Mouse (Mus musculus): ENCODE results near the gene Cilp. TPM values are rescaled to one million over a fixed set of nuclear protein-coding genes. Genes with fewer than 3 reads are reported as not detected.
"Not testable (repeated sequence)": the region's sequence is repeated elsewhere in the genome, so short reads cannot be mapped to it uniquely, and the experiment has no call there.

Cilp gene
- polyA plus RNA-seq, 1 experiment from 2014 or later, result 0.54 TPM

- no peak for ATAC-seq (ENCODE audit: insufficient number of reproducible peaks, insufficient read depth, low FRiP score, low TSS enrichment, low read depth)
- 84% methylated on average over 4 of the region's 4 CpGs for WGBS
Observed at GRCm38 (mm10) chr9:65273873-65274272, 8.9 kb downstream of the Cilp start.

GRCm38 (mm10) chr9:65274851-65275250 is 9.9 kb downstream of the Cilp start:
- not testable (repeated sequence) for H3K9me3 ChIP-seq; H3K27me3 ChIP-seq; H3K4me3 ChIP-seq (replicated peaks); H3K36me3 ChIP-seq; ATAC-seq (ENCODE audit: insufficient number of reproducible peaks, insufficient read depth, low FRiP score, low TSS enrichment, low read depth); H3K9ac ChIP-seq (replicated peaks); H3K27ac ChIP-seq; H3K4me2 ChIP-seq; H3K4me1 ChIP-seq (replicated peaks)
- 81% methylated on average over 3 of the region's 3 CpGs for WGBS

More at GRCm38 (mm10) chr9:65273873-65274272, 8.9 kb downstream of the Cilp start:
- Histone ChIP-seq H3K4me2 (no peak overlapping the region), H3K27ac (no peak overlapping the region), H3K4me1 (replicated peaks) (no peaks in the 10 kb centered on the region), H3K27me3 (no peaks in the 10 kb centered on the region), H3K4me3 (replicated peaks) (no peak overlapping the region), H3K36me3 (no peaks in the 10 kb centered on the region), H3K9me3 (no peaks in the 10 kb centered on the region), H3K9ac (replicated peaks) (no peak overlapping the region)

GRCm38 (mm10) chr9:65275810-65276530 is 11.0 kb downstream of the Cilp start:
- Histone ChIP-seq H3K9me3 (no peaks in the 10 kb centered on the region), H3K4me1 (replicated peaks) (no peaks in the 10 kb centered on the region)
- 81% methylated on average over 4 of the region's 4 CpGs for WGBS

GRCm38 (mm10) chr9:65281536-65282151 is 16.7 kb downstream of the Cilp start:
- H3K27me3 ChIP-seq, result no peaks in the 10 kb centered on the region
- no peaks in the 10 kb centered on the region for H3K4me1 ChIP-seq (replicated peaks)
- WGBS, result 78% methylated on average over 5 of the region's 5 CpGs
- no peak overlapping the region for H3K4me2 ChIP-seq
- H3K9me3 ChIP-seq, result no peaks in the 10 kb centered on the region
- no peak overlapping the region for H3K9ac ChIP-seq (replicated peaks)
- no peak for ATAC-seq (ENCODE audit: insufficient number of reproducible peaks, insufficient read depth, low FRiP score, low TSS enrichment, low read depth)
- H3K27ac ChIP-seq, result no peak overlapping the region
- no peak overlapping the region for H3K4me3 ChIP-seq (replicated peaks)
- H3K36me3 ChIP-seq, result no peaks in the 10 kb centered on the region

More at GRCm38 (mm10) chr9:65275810-65276530, 11.0 kb downstream of the Cilp start:
- H3K4me2 ChIP-seq, result no peak overlapping the region
- no peak overlapping the region for H3K9ac ChIP-seq (replicated peaks)
- H3K4me3 ChIP-seq (replicated peaks), result no peak overlapping the region
- no peak for ATAC-seq (ENCODE audit: insufficient number of reproducible peaks, insufficient read depth, low FRiP score, low TSS enrichment, low read depth)
- H3K27me3 ChIP-seq, result no peaks in the 10 kb centered on the region
- no peak overlapping the region for H3K27ac ChIP-seq
- H3K36me3 ChIP-seq, result no peaks in the 10 kb centered on the region

- ATAC-seq (ENCODE audit: insufficient number of reproducible peaks, insufficient read depth, low FRiP score, low TSS enrichment, low read depth), result no peak
- Histone ChIP-seq H3K27me3 (no peaks in the 10 kb centered on the region), H3K9me3 (no peaks in the 10 kb centered on the region), H3K4me3 (replicated peaks) (no peak overlapping the region), H3K36me3 (no peaks in the 10 kb centered on the region), H3K4me1 (replicated peaks) (no peaks in the 10 kb centered on the region), H3K27ac (no peak overlapping the region), H3K9ac (replicated peaks) (no peak overlapping the region), H3K4me2 (no peak overlapping the region)
- 2% methylated on average over 3 of the region's 3 CpGs for WGBS
Observed at GRCm38 (mm10) chr9:65283301-65283700, 18.3 kb downstream of the Cilp start.

GRCm38 (mm10) chr9:65288252-65288651 is 23.3 kb downstream of the Cilp start:
- ATAC-seq (ENCODE audit: insufficient number of reproducible peaks, insufficient read depth, low FRiP score, low TSS enrichment, low read depth); H3K4me1 ChIP-seq (replicated peaks); H3K36me3 ChIP-seq; H3K4me2 ChIP-seq; H3K9me3 ChIP-seq; H3K4me3 ChIP-seq (replicated peaks); H3K27ac ChIP-seq; H3K27me3 ChIP-seq; H3K9ac ChIP-seq (replicated peaks): not testable (repeated sequence)
- 76% methylated on average over 5 of the region's 5 CpGs for WGBS

- Histone ChIP-seq H3K4me3 (replicated peaks) (no peak overlapping the region), H3K27ac (no peak overlapping the region), H3K4me2 (no peak overlapping the region), H3K27me3 (no peaks in the 10 kb centered on the region), H3K9me3 (no peaks in the 10 kb centered on the region), H3K9ac (replicated peaks) (no peak overlapping the region), H3K4me1 (replicated peaks) (peaks cover 7% of the 10 kb centered on the region; the same call in 1 of the 2 replicates), H3K36me3 (no peaks in the 10 kb centered on the region)
- 90% methylated on average over 4 of the region's 4 CpGs for WGBS
- ATAC-seq (ENCODE audit: insufficient number of reproducible peaks, insufficient read depth, low FRiP score, low TSS enrichment, low read depth), result no peak
Observed at GRCm38 (mm10) chr9:65289988-65290387, 25.0 kb downstream of the Cilp start.

GRCm38 (mm10) chr9:65292421-65292820 is 27.4 kb downstream of the Cilp start:
- no peak overlapping the region for H3K27ac ChIP-seq
- WGBS, result 91% methylated on average over 3 of the region's 3 CpGs

GRCm38 (mm10) chr9:65293119-65293518 is 28.1 kb downstream of the Cilp start:
- Histone ChIP-seq H3K4me3 (replicated peaks) (peak overlapping the region; percentile 96), H3K4me2 (peak overlapping the region; percentile 85), H3K9me3 (no peaks in the 10 kb centered on the region), H3K4me1 (replicated peaks) (peaks cover 17% of the 10 kb centered on the region), H3K36me3 (peaks cover 16% of the 10 kb centered on the region; the same call in 1 of the 2 replicates), H3K27me3 (no peaks in the 10 kb centered on the region), H3K27ac (peak overlapping the region; percentile 88), H3K9ac (replicated peaks) (peak overlapping the region; percentile 93)
- ATAC-seq (ENCODE audit: insufficient number of reproducible peaks, insufficient read depth, low FRiP score, low TSS enrichment, low read depth), result no peak
- WGBS, result 28% methylated on average over 5 of the region's 5 CpGs

More at GRCm38 (mm10) chr9:65292421-65292820, 27.4 kb downstream of the Cilp start:
- no peak overlapping the region for H3K4me3 ChIP-seq (replicated peaks)
- no peak for ATAC-seq (ENCODE audit: insufficient number of reproducible peaks, insufficient read depth, low FRiP score, low TSS enrichment, low read depth)
- H3K27me3 ChIP-seq, result no peaks in the 10 kb centered on the region
- peaks cover 17% of the 10 kb centered on the region for H3K4me1 ChIP-seq (replicated peaks)
- no peak overlapping the region for H3K9ac ChIP-seq (replicated peaks)
- no peaks in the 10 kb centered on the region for H3K9me3 ChIP-seq
- H3K36me3 ChIP-seq, result peaks cover 9% of the 10 kb centered on the region; the same call in 1 of the 2 replicates
- no peak overlapping the region for H3K4me2 ChIP-seq

- WGBS, result under 1% methylated on average over 9 of the region's 9 CpGs
Observed at GRCm38 (mm10) chr9:65293580-65293972, 28.6 kb downstream of the Cilp start.

GRCm38 (mm10) chr9:65293973-65294715 is 29.2 kb downstream of the Cilp start, which contains the start of gene Clpx:
TSS of gene Clpx (plus strand) at chr9:65294260.
- Histone ChIP-seq H3K36me3 (peaks cover 16% of the 10 kb centered on the region; the same call in 1 of the 2 replicates), H3K4me2 (peak within 1 kb of the TSS; percentile 85), H3K4me3 (replicated peaks) (peak within 1 kb of the TSS; percentile 96), H3K27me3 (no peaks in the 10 kb centered on the region), H3K9me3 (no peaks in the 10 kb centered on the region), H3K27ac (peak within 1 kb of the TSS; percentile 88), H3K4me1 (replicated peaks) (peaks cover 17% of the 10 kb centered on the region), H3K9ac (replicated peaks) (peak within 1 kb of the TSS; percentile 93)
- ATAC-seq (ENCODE audit: insufficient number of reproducible peaks, insufficient read depth, low FRiP score, low TSS enrichment, low read depth), result peak; percentile 91
- WGBS, result under 1% methylated on average over 70 of the region's 71 CpGs

More at GRCm38 (mm10) chr9:65293580-65293972, 28.6 kb downstream of the Cilp start:
- peak overlapping the region; percentile 85 for H3K4me2 ChIP-seq
- no peaks in the 10 kb centered on the region for H3K9me3 ChIP-seq
- ATAC-seq (ENCODE audit: insufficient number of reproducible peaks, insufficient read depth, low FRiP score, low TSS enrichment, low read depth), result 0 out of 2 replicates have a peak, but pooled peaks have one; percentile 29
- peak overlapping the region; percentile 96 for H3K4me3 ChIP-seq (replicated peaks)
- H3K27ac ChIP-seq, result peak overlapping the region; percentile 88
- H3K36me3 ChIP-seq, result peaks cover 16% of the 10 kb centered on the region; the same call in 1 of the 2 replicates
- H3K9ac ChIP-seq (replicated peaks), result peak overlapping the region; percentile 93
- no peaks in the 10 kb centered on the region for H3K27me3 ChIP-seq
- H3K4me1 ChIP-seq (replicated peaks), result peaks cover 17% of the 10 kb centered on the region

All from limb, embryonic 12.5 days (tissue).